Mouse (Mus musculus): Measurements from ENCODE around the gene Ap2b1. TPM values are rescaled to one million over a fixed set of nuclear protein-coding genes. Genes with fewer than 3 reads are reported as not detected.

The Ap2b1 gene
- total RNA-seq, 2 experiments from 2014 or later: 370 TPM

GRCm38 (mm10) chr11:83393062-83393461, 94.2 kb downstream of the Ap2b1 start:
- DNase-seq (ENCODE audit: extremely low spot score in 1 of 2, low spot score in 1 of 2): no peak

GRCm38 (mm10) chr11:83394802-83395439, 96.1 kb downstream of the Ap2b1 start:
- DNase-seq (ENCODE audit: extremely low spot score in 1 of 2, low spot score in 1 of 2): no peak

GRCm38 (mm10) chr11:83397626-83398025, 98.8 kb downstream of the Ap2b1 start:
- no peak for DNase-seq (ENCODE audit: extremely low spot score in 1 of 2, low spot score in 1 of 2)

- DNase-seq (ENCODE audit: extremely low spot score in 1 of 2, low spot score in 1 of 2): no peak
These were observed 99.9 kb downstream of the Ap2b1 start for GRCm38 (mm10) chr11:83398724-83399123.

- DNase-seq (ENCODE audit: extremely low spot score in 1 of 2, low spot score in 1 of 2): no peak
These were observed 105.0 kb downstream of the Ap2b1 start for GRCm38 (mm10) chr11:83403787-83404186.

GRCm38 (mm10) chr11:83406391-83406790, 107.6 kb downstream of the Ap2b1 start:
- no peak for DNase-seq (ENCODE audit: extremely low spot score in 1 of 2, low spot score in 1 of 2)

- no peak for DNase-seq (ENCODE audit: extremely low spot score in 1 of 2, low spot score in 1 of 2)
These were observed 109.4 kb downstream of the Ap2b1 start for GRCm38 (mm10) chr11:83408242-83408641.

- DNase-seq (ENCODE audit: extremely low spot score in 1 of 2, low spot score in 1 of 2): peak in 1 of 2 experiments; percentile 51
These were observed 110.4 kb downstream of the Ap2b1 start, which contains the start of gene Rasl10b for GRCm38 (mm10) chr11:83409087-83409754. Gene Rasl10b (plus strand): TSS chr11:83409137.

- no peak for DNase-seq (ENCODE audit: extremely low spot score in 1 of 2, low spot score in 1 of 2)
These were observed 111.0 kb downstream of the Ap2b1 start for GRCm38 (mm10) chr11:83409792-83410291.

GRCm38 (mm10) chr11:83410510-83410909, 111.7 kb downstream of the Ap2b1 start:
- no peak for DNase-seq (ENCODE audit: extremely low spot score in 1 of 2, low spot score in 1 of 2)

GRCm38 (mm10) chr11:83417080-83417479, 118.3 kb downstream of the Ap2b1 start:
- peak in 1 of 2 experiments; percentile 44 for DNase-seq (ENCODE audit: extremely low spot score in 1 of 2, low spot score in 1 of 2)

- no peak for DNase-seq (ENCODE audit: extremely low spot score in 1 of 2, low spot score in 1 of 2)
These were observed 118.9 kb downstream of the Ap2b1 start for GRCm38 (mm10) chr11:83417708-83418107.

- DNase-seq (ENCODE audit: extremely low spot score in 1 of 2, low spot score in 1 of 2): peak; percentile 39 to 44
These were observed 119.7 kb downstream of the Ap2b1 start for GRCm38 (mm10) chr11:83418566-83418965.

- DNase-seq (ENCODE audit: extremely low spot score in 1 of 2, low spot score in 1 of 2): peak in 1 of 2 experiments; percentile 56
These were observed 121.5 kb downstream of the Ap2b1 start for GRCm38 (mm10) chr11:83420338-83420737.

- peak in 1 of 2 experiments; percentile 61 for DNase-seq (ENCODE audit: extremely low spot score in 1 of 2, low spot score in 1 of 2)
These were observed 122.5 kb downstream of the Ap2b1 start for GRCm38 (mm10) chr11:83421305-83421704.

- peak; percentile 67 to 89 for DNase-seq (ENCODE audit: extremely low spot score in 1 of 2, low spot score in 1 of 2)
These were observed 125.9 kb downstream of the Ap2b1 start for GRCm38 (mm10) chr11:83424681-83425080.

- no peak for DNase-seq (ENCODE audit: extremely low spot score in 1 of 2, low spot score in 1 of 2)
These were observed 128.1 kb downstream of the Ap2b1 start for GRCm38 (mm10) chr11:83426964-83427363.

- no peak for DNase-seq (ENCODE audit: extremely low spot score in 1 of 2, low spot score in 1 of 2)
These were observed 130.5 kb downstream of the Ap2b1 start, which contains the start of gene Gas2l2 for GRCm38 (mm10) chr11:83429355-83429754. Gene Gas2l2 (minus strand): TSS chr11:83429455.

- no peak for DNase-seq (ENCODE audit: extremely low spot score in 1 of 2, low spot score in 1 of 2)
These were observed 133.7 kb downstream of the Ap2b1 start for GRCm38 (mm10) chr11:83432533-83432932.

- DNase-seq (ENCODE audit: extremely low spot score in 1 of 2, low spot score in 1 of 2): no peak
These were observed 138.6 kb downstream of the Ap2b1 start, which contains the start of gene 1700020L24Rik for GRCm38 (mm10) chr11:83437377-83437776. Gene 1700020L24Rik (plus strand): TSS chr11:83437677.

GRCm38 (mm10) chr11:83439426-83440060, 140.7 kb downstream of the Ap2b1 start:
- DNase-seq (ENCODE audit: extremely low spot score in 1 of 2, low spot score in 1 of 2): no peak

All from layer of hippocampus, postnatal 25 days (tissue).